Mouse (Mus musculus): ENCODE measurements around the gene Asic2.

Asic2 gene

DNA sequence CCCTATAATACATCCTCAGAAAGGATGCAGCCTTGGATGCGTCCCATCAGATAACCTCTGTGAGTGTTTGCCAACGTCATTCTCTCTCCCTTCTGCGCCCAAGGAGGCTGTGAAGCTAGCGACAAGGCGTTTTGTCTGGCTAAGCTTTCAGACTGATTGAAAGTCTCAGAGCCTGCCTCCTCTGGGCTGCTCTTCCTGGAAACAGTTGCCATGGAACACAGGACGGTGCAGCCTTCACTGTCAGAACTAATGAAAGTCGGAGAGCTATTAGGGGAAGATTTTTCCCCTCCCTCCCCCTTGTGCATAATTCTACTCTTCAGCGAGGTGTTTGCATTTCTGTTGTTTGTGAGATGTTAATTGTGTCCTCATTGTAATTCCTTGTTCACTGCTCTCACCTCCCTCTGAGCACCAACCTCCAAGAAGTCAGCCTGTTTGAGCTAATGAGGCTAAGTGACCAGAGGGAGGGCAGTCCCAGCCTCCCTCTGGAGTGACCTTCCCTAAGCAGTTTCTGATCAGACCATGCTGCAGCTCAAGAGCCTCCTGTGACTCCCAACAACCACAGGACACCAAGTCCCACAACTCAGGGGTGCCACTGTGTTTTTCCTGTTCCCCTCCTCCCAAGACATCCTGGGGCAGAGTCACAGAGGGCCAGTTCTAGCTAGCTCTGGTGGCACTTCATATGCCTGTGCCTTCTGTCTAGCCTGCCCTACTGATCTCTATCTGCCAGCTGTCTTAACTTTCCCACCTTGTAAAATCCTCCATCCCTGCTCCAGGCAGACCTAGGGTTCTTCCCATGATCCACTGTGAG lies 70.5 kb downstream of the Asic2 start:
- no peaks in the 10 kb centered on the region for H3K36me3 ChIP-seq (ENCODE audit: insufficient read depth, low read length)
- peaks cover 24% of the 10 kb centered on the region for H3K4me1 ChIP-seq (replicated peaks; ENCODE audit: low read depth, low read length)
- TF ChIP-seq NANOG (IDR thresholded peaks at IDR 0.05; ENCODE audit: borderline replicate concordance, low read length) (no peak), CTCF (conservative IDR thresholded peaks at IDR 0.05; ENCODE audit: low read length) (no peak), POU5F1 (IDR thresholded peaks at IDR 0.05; ENCODE audit: borderline replicate concordance, low read length) (no peak)
- no peak overlapping the region for H3K4me3 ChIP-seq (replicated peaks; ENCODE audit: low read length)
- no peaks in the 10 kb centered on the region for H3K9me3 ChIP-seq (ENCODE audit: low read length)
- peaks cover 32% of the 10 kb centered on the region for H3K27me3 ChIP-seq (ENCODE audit: insufficient read depth, low read length)

DNA sequence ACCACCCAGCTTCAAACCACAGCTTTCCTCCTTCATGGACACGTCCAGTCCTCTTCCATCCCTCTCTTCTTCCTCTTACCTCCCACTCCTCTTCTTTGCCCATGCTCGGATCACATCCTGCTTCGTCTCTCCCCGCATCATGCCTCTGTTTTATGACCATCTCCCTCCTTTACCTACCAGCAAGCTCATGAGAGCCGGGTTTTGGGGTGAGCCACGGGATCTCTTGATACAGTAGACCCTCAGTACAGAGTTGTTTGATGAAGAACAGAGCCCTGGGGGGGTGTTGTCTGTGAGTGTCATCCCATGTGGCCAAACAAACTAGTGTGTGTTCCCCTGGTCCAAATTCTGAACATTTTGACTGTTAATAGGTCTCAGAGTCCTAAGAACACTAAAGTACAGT lies 71.7 kb downstream of the Asic2 start:
- H3K36me3 ChIP-seq (ENCODE audit: insufficient read depth, low read length) = no peaks in the 10 kb centered on the region
- no peak overlapping the region for H3K4me3 ChIP-seq (replicated peaks; ENCODE audit: low read length)
- no peaks in the 10 kb centered on the region for H3K9me3 ChIP-seq (ENCODE audit: low read length)
- H3K4me1 ChIP-seq (replicated peaks; ENCODE audit: low read depth, low read length) = peaks cover 24% of the 10 kb centered on the region
- peaks cover 32% of the 10 kb centered on the region for H3K27me3 ChIP-seq (ENCODE audit: insufficient read depth, low read length)
- TF ChIP-seq NANOG (IDR thresholded peaks at IDR 0.05; ENCODE audit: borderline replicate concordance, low read length) (no peak), POU5F1 (IDR thresholded peaks at IDR 0.05; ENCODE audit: borderline replicate concordance, low read length) (no peak)

DNA sequence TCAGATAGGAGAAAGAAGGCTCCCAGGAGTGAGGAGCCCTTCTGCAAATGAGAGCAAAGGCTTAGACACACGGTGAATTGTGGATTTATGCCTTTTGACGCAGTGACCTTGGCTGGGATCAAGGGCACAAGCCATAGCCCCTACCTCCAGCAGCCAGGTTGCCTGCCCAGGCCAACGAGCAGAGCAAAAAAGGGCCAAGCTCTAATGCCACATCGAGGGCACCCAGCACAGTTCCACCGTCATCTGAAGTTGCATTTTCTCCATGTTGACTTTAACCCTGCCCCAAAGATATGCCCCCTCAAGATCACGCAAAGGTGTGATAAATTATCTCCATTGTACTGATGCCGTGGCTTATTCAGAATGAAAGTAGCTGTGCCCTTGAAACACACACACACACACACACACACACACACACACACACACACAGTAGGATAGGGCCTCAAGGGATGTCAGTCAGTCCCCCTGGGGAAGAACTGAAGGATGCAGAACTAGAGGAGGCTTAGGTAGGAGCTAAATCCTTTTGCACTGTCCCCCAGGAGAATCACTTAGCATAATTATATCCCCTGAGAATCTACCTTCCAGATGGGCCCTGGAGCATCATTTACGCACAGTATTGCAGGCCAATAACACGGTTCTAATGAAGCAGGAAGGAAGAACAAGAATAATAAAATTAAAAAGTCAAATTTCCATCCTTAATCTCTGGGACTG lies 96.6 kb downstream of the Asic2 start:
- no peak overlapping the region for H3K4me3 ChIP-seq (replicated peaks; ENCODE audit: low read length)
- no peaks in the 10 kb centered on the region for H3K9me3 ChIP-seq (ENCODE audit: low read length)
- no peaks in the 10 kb centered on the region for H3K36me3 ChIP-seq (ENCODE audit: insufficient read depth, low read length)
- H3K4me1 ChIP-seq (replicated peaks; ENCODE audit: low read depth, low read length) = no peaks in the 10 kb centered on the region
- no peak for TF ChIP-seq POU5F1 (IDR thresholded peaks at IDR 0.05; ENCODE audit: borderline replicate concordance, low read length)
- TF ChIP-seq CTCF (conservative IDR thresholded peaks at IDR 0.05; ENCODE audit: low read length) = no peak
- no peak for TF ChIP-seq NANOG (IDR thresholded peaks at IDR 0.05; ENCODE audit: borderline replicate concordance, low read length)
- no peaks in the 10 kb centered on the region for H3K27me3 ChIP-seq (ENCODE audit: insufficient read depth, low read length)

DNA sequence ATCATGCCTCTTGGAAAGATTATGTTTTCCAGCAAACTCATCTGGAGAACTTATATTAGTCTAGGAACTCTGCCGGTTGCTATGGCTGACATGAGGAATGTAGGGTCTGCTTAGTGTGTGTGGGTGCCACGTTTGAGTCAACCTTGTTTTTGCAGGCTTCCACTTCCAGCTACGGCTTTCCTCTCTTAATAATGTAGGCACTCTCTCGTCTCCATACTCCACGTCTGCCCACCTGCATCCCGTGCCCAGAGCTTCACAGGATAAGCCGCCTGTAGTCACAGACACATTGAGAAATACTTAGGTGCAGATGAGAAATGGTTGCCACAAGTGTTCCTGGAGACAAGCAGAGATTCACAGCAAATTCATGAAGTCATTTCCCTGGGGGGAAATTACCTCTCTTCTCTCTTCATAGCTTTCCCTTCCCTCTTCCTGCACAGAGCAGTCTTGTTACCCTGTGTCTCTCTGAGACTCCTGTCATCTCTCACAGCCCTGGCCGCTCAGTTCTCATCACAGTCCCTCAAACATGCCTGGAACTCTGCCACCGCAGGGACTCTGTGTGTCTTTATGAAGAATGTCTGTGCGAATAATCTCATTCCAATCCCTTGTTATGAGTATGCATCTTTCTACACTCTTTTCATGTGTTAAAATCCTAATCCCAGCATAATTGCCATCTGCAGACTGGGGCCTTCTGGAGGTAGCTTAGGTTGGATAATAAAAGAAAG lies 102.4 kb downstream of the Asic2 start:
- H3K27me3 ChIP-seq (ENCODE audit: insufficient read depth, low read length) = no peaks in the 10 kb centered on the region
- H3K4me1 ChIP-seq (replicated peaks; ENCODE audit: low read depth, low read length) = peaks cover 9% of the 10 kb centered on the region
- no peak for TF ChIP-seq CTCF (conservative IDR thresholded peaks at IDR 0.05; ENCODE audit: low read length)
- no peak for TF ChIP-seq POU5F1 (IDR thresholded peaks at IDR 0.05; ENCODE audit: borderline replicate concordance, low read length)
- TF ChIP-seq NANOG (IDR thresholded peaks at IDR 0.05; ENCODE audit: borderline replicate concordance, low read length) = no peak
- H3K4me3 ChIP-seq (replicated peaks; ENCODE audit: low read length) = no peak overlapping the region
- no peaks in the 10 kb centered on the region for H3K9me3 ChIP-seq (ENCODE audit: low read length)
- H3K36me3 ChIP-seq (ENCODE audit: insufficient read depth, low read length) = no peaks in the 10 kb centered on the region

DNA sequence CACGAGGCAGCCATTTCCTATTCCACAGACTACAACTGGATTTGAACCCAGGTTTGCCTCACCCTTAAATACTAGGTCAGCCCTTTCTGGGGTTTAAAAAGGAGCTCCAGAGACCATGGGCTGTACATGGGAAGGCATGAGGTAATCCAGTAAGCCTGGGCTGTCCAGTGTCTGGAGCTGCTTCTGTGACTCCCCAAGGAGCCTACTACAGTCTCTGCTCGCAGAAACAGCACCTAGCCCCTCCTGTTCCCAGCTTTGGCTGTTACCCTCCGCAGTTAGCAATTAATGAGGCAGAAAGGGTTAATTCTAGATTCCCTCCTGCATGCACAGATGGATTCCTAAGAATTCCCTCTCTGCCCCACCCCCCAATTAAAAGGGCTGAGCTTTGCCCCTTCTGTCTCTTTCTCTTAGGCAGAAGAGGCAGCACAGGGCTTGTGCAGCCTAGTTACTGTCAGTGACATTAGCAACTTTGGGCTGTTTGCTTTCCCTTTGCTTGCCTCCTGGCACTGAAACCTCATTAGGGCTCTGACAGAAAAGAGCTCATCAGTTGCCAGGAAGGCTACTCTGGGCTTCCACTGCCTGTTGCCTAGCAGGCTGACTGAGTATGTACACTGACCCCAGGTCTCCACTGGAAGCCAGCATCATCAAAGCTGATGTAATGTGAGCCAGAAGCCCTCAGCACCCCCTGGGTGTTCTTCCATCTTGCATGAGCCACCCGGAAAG lies 107.8 kb downstream of the Asic2 start, which contains the start of gene 5530401A14Rik:
TSS of gene 5530401A14Rik (plus strand) at position 424 of the 723 bp plus-strand sequence.
- H3K36me3 ChIP-seq (ENCODE audit: insufficient read depth, low read length) = no peaks in the 10 kb centered on the region
- no peak within 1 kb of the TSS for H3K4me3 ChIP-seq (replicated peaks; ENCODE audit: low read length)
- TF ChIP-seq NANOG (IDR thresholded peaks at IDR 0.05; ENCODE audit: borderline replicate concordance, low read length) (no peak), POU5F1 (IDR thresholded peaks at IDR 0.05; ENCODE audit: borderline replicate concordance, low read length) (no peak), CTCF (conservative IDR thresholded peaks at IDR 0.05; ENCODE audit: low read length) (no peak)
- no peaks in the 10 kb centered on the region; the same call in 1 of the 2 replicates for H3K27me3 ChIP-seq (ENCODE audit: insufficient read depth, low read length)
- H3K4me1 ChIP-seq (replicated peaks; ENCODE audit: low read depth, low read length) = peaks cover 21% of the 10 kb centered on the region
- H3K9me3 ChIP-seq (ENCODE audit: low read length) = no peaks in the 10 kb centered on the region

DNA sequence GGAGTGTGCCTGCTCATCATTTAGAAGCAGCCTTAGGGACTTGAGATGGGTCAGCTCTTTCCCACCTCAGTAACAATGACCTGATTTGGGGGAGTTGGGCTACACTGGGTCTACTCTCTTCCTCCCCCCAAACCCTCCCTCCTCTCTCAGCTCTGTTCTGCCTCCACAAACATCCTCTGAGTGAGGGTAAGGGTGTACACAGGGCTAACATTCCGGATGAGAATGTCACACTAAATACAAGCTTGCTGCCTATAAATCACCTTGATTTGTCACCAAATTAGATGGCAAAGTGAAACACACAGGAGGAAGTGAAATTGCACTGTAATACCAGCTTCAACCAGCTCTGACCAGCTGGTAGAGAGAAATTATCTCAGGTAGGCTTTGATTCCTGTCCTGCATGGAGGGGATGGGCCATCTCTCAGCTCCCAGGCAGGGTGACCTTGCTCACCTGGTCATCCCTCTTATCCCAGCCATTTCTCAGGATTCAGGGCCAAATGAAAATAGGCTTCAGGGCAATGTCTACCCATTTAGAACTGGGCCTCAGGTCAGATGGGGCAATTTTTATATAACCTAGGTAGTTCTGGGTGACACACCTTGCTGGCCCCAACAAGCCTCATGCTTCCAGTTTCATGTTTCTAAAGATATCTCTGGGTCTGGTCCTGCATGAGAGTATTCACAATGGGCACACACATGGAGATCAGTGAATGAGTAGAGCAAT lies 120.3 kb downstream of the Asic2 start:
- no peaks in the 10 kb centered on the region for H3K36me3 ChIP-seq (ENCODE audit: insufficient read depth, low read length)
- H3K27me3 ChIP-seq (ENCODE audit: insufficient read depth, low read length) = no peaks in the 10 kb centered on the region; the same call in 1 of the 2 replicates
- TF ChIP-seq CTCF (conservative IDR thresholded peaks at IDR 0.05; ENCODE audit: low read length) (no peak), NANOG (IDR thresholded peaks at IDR 0.05; ENCODE audit: borderline replicate concordance, low read length) (no peak), POU5F1 (IDR thresholded peaks at IDR 0.05; ENCODE audit: borderline replicate concordance, low read length) (no peak)
- H3K9me3 ChIP-seq (ENCODE audit: low read length) = no peaks in the 10 kb centered on the region; the same call in 1 of the 2 replicates
- no peaks in the 10 kb centered on the region for H3K4me1 ChIP-seq (replicated peaks; ENCODE audit: low read depth, low read length)
- H3K4me3 ChIP-seq (replicated peaks; ENCODE audit: low read length) = no peak overlapping the region

DNA sequence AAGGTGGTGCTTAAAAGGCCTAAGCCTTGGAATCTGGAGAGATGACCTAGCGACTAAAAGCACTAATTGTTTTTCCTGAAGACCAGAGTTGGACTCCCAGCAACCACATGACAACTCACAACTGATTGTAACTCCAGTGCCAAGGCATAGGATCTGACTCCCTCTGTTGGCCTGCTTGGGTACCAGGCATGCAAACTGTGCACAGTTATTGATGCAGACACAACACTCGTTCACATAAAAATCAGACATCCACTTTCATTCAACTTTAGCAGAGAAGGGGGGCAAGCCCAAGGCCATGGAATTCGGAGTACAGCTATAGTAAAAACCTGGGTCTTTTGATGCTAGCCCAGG lies 122.6 kb downstream of the Asic2 start:
- Histone ChIP-seq H3K4me3 (replicated peaks; ENCODE audit: low read length) (no peak overlapping the region), H3K9me3 (ENCODE audit: low read length) (no peaks in the 10 kb centered on the region), H3K4me1 (replicated peaks; ENCODE audit: low read depth, low read length) (no peaks in the 10 kb centered on the region), H3K36me3 (ENCODE audit: insufficient read depth, low read length) (no peaks in the 10 kb centered on the region), H3K27me3 (ENCODE audit: insufficient read depth, low read length) (no peaks in the 10 kb centered on the region; the same call in 1 of the 2 replicates)
- TF ChIP-seq CTCF (conservative IDR thresholded peaks at IDR 0.05; ENCODE audit: low read length) = no peak
- no peak for TF ChIP-seq NANOG (IDR thresholded peaks at IDR 0.05; ENCODE audit: borderline replicate concordance, low read length)

All from E14TG2a.4 (cell line).